Mouse (Mus musculus) erythroblast, embryonic 14.5 days (primary cell): ENCODE measurements around the gene Apoc1.

Experiments used
- GATA1 ChIP-seq: IDR thresholded peaks from 2 replicates; pipeline ENCODE4 v1.6.1; 2012; ENCODE audit warnings: low read length, inconsistent platforms, mixed read lengths
- TAL1 ChIP-seq: IDR thresholded peaks from 3 replicates; pipeline ENCODE4 v1.6.1; 2012; ENCODE audit warnings: low read length, inconsistent platforms, mixed read lengths

- TF ChIP-seq GATA1, result no peak
- no peak for TF ChIP-seq TAL1
Observed at GRCm38 (mm10) chr7:19716822-19717221, 24.4 kb upstream of the Apoc1 start.
